Mouse (Mus musculus) cortical plate, adult 2 months (tissue): ENCODE data around the gene Ptprd.

Source experiments
- CTCF ChIP-seq: fragments of 200-500 bp; IDR thresholded peaks from 2 replicates; pipeline ENCODE4 v1.5.1; 2011; ENCODE audit warnings: mild to moderate bottlenecking, control low read depth, low read length; ENCODE audit not compliant: insufficient read depth; ENCODE audit errors: extremely low read depth
- POLR2A ChIP-seq: fragments of 200-500 bp; IDR thresholded peaks from 2 replicates; pipeline ENCODE4 v1.6.1; 2011; ENCODE audit warnings: mild to moderate bottlenecking, low read length, control low read depth; ENCODE audit not compliant: insufficient read depth; ENCODE audit errors: extremely low read depth

- TF ChIP-seq CTCF (no peak), POLR2A (no peak)
Observed at GRCm38 (mm10) chr4:77861269-77861668, 350.5 kb downstream of the Ptprd start.
